Mouse (Mus musculus) lung, adult 2 months (tissue): ENCODE data around the gene F2.

ENCODE experiments used
- CTCF ChIP-seq: fragments of 200-500 bp; IDR thresholded peaks from 2 replicates; pipeline ENCODE4 v1.5.1; 2011; ENCODE audit warnings: mild to moderate bottlenecking, low read length, control low read depth; ENCODE audit not compliant: insufficient read depth
- POLR2A ChIP-seq: fragments of 200-500 bp; IDR thresholded peaks from 2 replicates; pipeline ENCODE4 v1.6.1; 2011; ENCODE audit warnings: low read depth, mild to moderate bottlenecking, control low read depth, low read length, borderline replicate concordance; ENCODE audit errors: extremely low read depth

GRCm38 (mm10) chr2:91670038-91670437 is 33.8 kb upstream of the F2 start:
- no peak for TF ChIP-seq POLR2A
- no peak for TF ChIP-seq CTCF
